In the genomic region with DNA sequence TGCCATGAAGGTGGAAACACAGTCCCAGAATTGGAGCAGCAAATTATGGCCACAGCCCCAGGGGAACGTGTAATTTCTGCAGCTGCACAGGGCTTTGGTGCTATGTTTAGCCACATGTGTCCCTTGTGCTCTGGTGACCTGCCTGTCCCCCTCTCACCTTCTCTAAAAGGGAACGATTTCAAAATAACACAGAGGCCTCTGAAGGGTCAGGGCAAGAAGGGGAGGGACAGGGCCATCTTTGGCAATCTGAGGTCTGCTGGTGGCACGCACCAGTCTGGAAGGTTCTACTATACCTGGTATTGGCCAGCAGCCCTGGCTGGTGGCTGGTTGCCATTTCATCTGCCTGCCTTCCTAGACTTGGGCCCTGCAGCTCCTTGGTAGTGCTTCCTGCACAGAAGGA, we compare ENCODE assay signal across 11 mouse cellular contexts.
DNase-seq lines count a peak whose midpoint lies in the region; ATAC-seq lines count a peak whose summit lies in the region.
"Had no signal": no experiment of that assay in that cellular context is flagged by ENCODE, and none has a peak within 500 bp of the region (broad histone marks: within the 10 kb centered on the region; RNA-seq: fewer than 3 reads in every experiment).

No protein-coding gene starts in this region.

- H3K27ac ChIP-seq in heart, embryonic 12.5 days (ENCODE audit: poor library complexity, severe bottlenecking) = peak overlapping the region; percentile 50
- 0 out of 2 replicates have a peak overlapping the region, but pooled peaks have one; percentile 14 for H3K27ac ChIP-seq in limb, embryonic 12.5 days
- no peak overlapping the region for H3K27ac ChIP-seq in midbrain, embryonic 14.5 days (replicated peaks; ENCODE audit: low read depth, low read length)

- H3K4me2 ChIP-seq in heart, embryonic 12.5 days = no peak overlapping the region
- H3K4me2 ChIP-seq in limb, embryonic 12.5 days = no peak overlapping the region
- H3K4me2 ChIP-seq in midbrain, embryonic 14.5 days (ENCODE audit: low read length) = no peak overlapping the region

- peaks cover 14% of the 10 kb centered on the region for H3K36me3 ChIP-seq in heart, embryonic 12.5 days
- no peaks in the 10 kb centered on the region for H3K36me3 ChIP-seq in limb, embryonic 12.5 days
- H3K36me3 ChIP-seq in midbrain, embryonic 14.5 days (ENCODE audit: control insufficient read depth, insufficient read depth, low read length) = no peaks in the 10 kb centered on the region

- DNase-seq in gastrocnemius, adult 18-20 months (ENCODE audit: low spot score) = peak; percentile 73
- no peak for DNase-seq in gastrocnemius, postnatal 4 days (ENCODE audit: low spot score in 2 of 2)
- DNase-seq in gastrocnemius, adult 8-10 months (ENCODE audit: low spot score in 2 of 2) = peak; percentile 41 to 53
- DNase-seq in lung, postnatal 25 days (ENCODE audit: low spot score) = no peak
- DNase-seq in midbrain, embryonic 14.5 days = no peak
- no peak for DNase-seq in thymus, postnatal 25 days
- DNase-seq: lung, adult 18-20 months; thymus, adult 18-20 months had no signal

- peaks cover 24% of the 10 kb centered on the region for H3K4me1 ChIP-seq in heart, embryonic 12.5 days (replicated peaks)
- H3K4me1 ChIP-seq in limb, embryonic 12.5 days (replicated peaks) = peaks cover 28% of the 10 kb centered on the region
- no peaks in the 10 kb centered on the region for H3K4me1 ChIP-seq in midbrain, embryonic 14.5 days (ENCODE audit: control insufficient read depth, insufficient read depth, low read length)

- H3K27me3 ChIP-seq in heart, embryonic 12.5 days (replicated peaks) = no peaks in the 10 kb centered on the region
- peaks cover 2% of the 10 kb centered on the region; the same call in 1 of the 2 replicates for H3K27me3 ChIP-seq in limb, embryonic 12.5 days
- H3K27me3 ChIP-seq in midbrain, embryonic 14.5 days (ENCODE audit: control insufficient read depth, insufficient read depth, low read length) = no peaks in the 10 kb centered on the region

- no peak for ATAC-seq in heart, embryonic 12.5 days (ENCODE audit: insufficient number of reproducible peaks, low FRiP score)
- no peak for ATAC-seq in limb, embryonic 12.5 days (ENCODE audit: insufficient number of reproducible peaks, insufficient read depth, low FRiP score, low TSS enrichment, low read depth)
- ATAC-seq in midbrain, embryonic 14.5 days (ENCODE audit: low FRiP score, low TSS enrichment) = no peak
- ATAC-seq: hindbrain, embryonic 16.5 days had no signal

- H3K4me3 ChIP-seq in heart, embryonic 12.5 days = no peak overlapping the region
- no peak overlapping the region for H3K4me3 ChIP-seq in limb, embryonic 12.5 days (replicated peaks)
- no peak overlapping the region for H3K4me3 ChIP-seq in midbrain, embryonic 14.5 days (replicated peaks; ENCODE audit: low read depth, low read length)

- no peak overlapping the region for H3K9ac ChIP-seq in heart, embryonic 12.5 days
- H3K9ac ChIP-seq in limb, embryonic 12.5 days (replicated peaks) = no peak overlapping the region
- H3K9ac ChIP-seq in midbrain, embryonic 14.5 days (replicated peaks; ENCODE audit: low read length) = no peak overlapping the region

- H3K9me3 ChIP-seq in heart, embryonic 12.5 days (replicated peaks) = no peaks in the 10 kb centered on the region
- H3K9me3 ChIP-seq in limb, embryonic 12.5 days = no peaks in the 10 kb centered on the region
- no peaks in the 10 kb centered on the region for H3K9me3 ChIP-seq in midbrain, embryonic 14.5 days (ENCODE audit: control insufficient read depth, low read length)

- WGBS in heart, embryonic 12.5 days = 39% methylated on average over 3 of the region's 3 CpGs
- WGBS in limb, embryonic 12.5 days = 55% methylated on average over 3 of the region's 3 CpGs
- 87% methylated on average over 3 of the region's 3 CpGs for WGBS in midbrain, embryonic 14.5 days

Comparison
In these comparisons a context has a peak if more than half of its experiments do, and no peak if none do; other contexts are left out.
1. DNase-seq: peak in gastrocnemius, adult 18-20 months (single experiment) and gastrocnemius, adult 8-10 months (2 of 2); none in gastrocnemius, postnatal 4 days (0 of 2), lung, postnatal 25 days (single experiment), midbrain, embryonic 14.5 days (single experiment) and thymus, postnatal 25 days (single experiment).